Mouse (Mus musculus): ENCODE measurements around the gene P4hb.

DNA sequence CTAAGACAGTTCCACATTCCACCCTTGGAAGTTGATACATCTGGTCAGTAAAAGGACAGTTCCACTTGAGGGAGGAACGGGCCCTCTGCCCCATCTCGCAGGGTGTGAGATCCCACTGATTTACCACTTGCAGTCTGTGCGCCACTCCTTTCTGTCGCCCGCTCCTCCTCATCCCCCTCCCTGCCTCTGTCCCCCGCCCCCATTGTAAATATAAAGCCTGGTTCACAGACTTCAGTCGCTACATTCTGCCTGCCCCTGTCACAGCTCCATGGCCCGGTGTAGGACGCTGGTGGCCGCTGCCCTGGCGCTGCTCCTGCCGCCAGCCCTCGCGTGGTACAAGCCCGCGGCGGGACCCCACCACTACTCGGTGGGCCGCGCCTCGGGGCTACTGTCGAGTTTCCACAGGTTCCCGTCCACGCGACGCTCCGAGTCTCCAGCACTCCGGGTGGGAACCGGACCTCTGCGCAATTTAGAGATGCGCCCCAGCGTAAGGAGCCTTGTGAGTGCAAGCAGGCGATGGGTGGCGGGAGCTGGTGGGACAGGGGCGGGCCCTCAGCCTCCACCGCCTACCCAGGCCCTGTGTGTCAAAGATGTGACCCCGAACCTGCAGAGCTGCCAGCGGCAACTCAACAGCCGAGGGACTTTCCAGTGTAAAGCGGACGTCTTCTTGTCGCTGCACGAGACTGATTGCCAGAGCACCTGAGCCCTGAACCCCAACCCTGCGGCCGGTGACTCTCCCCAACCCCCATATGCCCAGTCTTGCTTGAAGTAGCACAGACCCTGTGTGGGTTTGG lies 35.4 kb upstream of the P4hb start, which contains the start of gene Npb:
- TF ChIP-seq CTCF (IDR thresholded peaks at IDR 0.05; ENCODE audit: borderline replicate concordance, insufficient read depth, low read length) (no peak), POLR2A (IDR thresholded peaks at IDR 0.05; ENCODE audit: low read depth, low read length) (no peak)
